Mouse (Mus musculus) hindbrain, embryonic 13.5 days (tissue): ENCODE measurements at regions not wholly inside any gene's neighbourhood (a gene's known extent, or its start where the extent isn't known, plus 50 kb on each side); places are given as distances from the start of the nearest gene placed in this dataset.
A peak's percentile ranks its signal among the peaks of the same experiment; 100 is the strongest.

ENCODE experiments used
- ATAC-seq: fragments of 200-750 bp; cut with Nextera tagmentation; 2 replicates; pipeline ENCODE4 v1.8.0; 2017; ENCODE audit warnings: moderate TSS enrichment; ENCODE audit not compliant: low FRiP score
- H3K27ac ChIP-seq: fragments of 300-500 bp; sonication (generic); 2 replicates; pipeline ENCODE4 v1.5.1; 2015; ENCODE audit warnings: inconsistent platforms, mild to moderate bottlenecking, moderate library complexity
- H3K27me3 ChIP-seq: fragments of 300-500 bp; sonication (generic); 2 replicates; pipeline ENCODE4 v1.6.1; 2015; ENCODE audit warnings: mild to moderate bottlenecking, inconsistent platforms
- H3K36me3 ChIP-seq: fragments of 300-500 bp; sonication (generic); 2 replicates; pipeline ENCODE4 v1.6.1; 2015; ENCODE audit warnings: mild to moderate bottlenecking, inconsistent platforms
- H3K4me1 ChIP-seq: fragments of 300-500 bp; sonication (generic); replicated peaks from 2 replicates; pipeline ENCODE4 v1.6.1; 2015; ENCODE audit warnings: inconsistent platforms
- H3K4me2 ChIP-seq: fragments of 300-500 bp; sonication (generic); 2 replicates; pipeline ENCODE4 v1.6.1; 2015; ENCODE audit warnings: inconsistent platforms, mild to moderate bottlenecking, moderate library complexity
- H3K4me3 ChIP-seq: fragments of 300-500 bp; sonication (generic); 2 replicates; pipeline ENCODE4 v1.5.1; 2015; ENCODE audit warnings: mild to moderate bottlenecking, inconsistent platforms
- H3K9ac ChIP-seq: fragments of 300-500 bp; sonication (generic); 2 replicates; pipeline ENCODE4 v1.6.1; 2015; ENCODE audit warnings: mild to moderate bottlenecking, inconsistent platforms
- H3K9me3 ChIP-seq: fragments of 300-500 bp; sonication (generic); 2 replicates; pipeline ENCODE4 v1.6.1; 2016; ENCODE audit warnings: inconsistent platforms
- WGBS: fragments of 180-500 bp; shearing (Covaris S2); methylation state at CpG from one replicate; pipeline ENCODE4 v1.1.7; 2015; 5-methylcytosine and 5-hydroxymethylcytosine counted together

- whole genome bisulfite sequencing, result 59% methylated on average over 3 of the region's 3 CpGs
- peak; percentile 47; the same call in 1 of the 2 replicates for ATAC-seq
These were observed 92.0 kb upstream of the Zfp644 start for GRCm38 (mm10) chr5:106789136-106789535.

GRCm38 (mm10) chr5:106785065-106785464 is 88.0 kb upstream of the Zfp644 start:
- H3K27ac ChIP-seq, result no peak overlapping the region
- ATAC-seq, result no peak
- peaks cover 6% of the 10 kb centered on the region for H3K4me1 ChIP-seq
- H3K4me3 ChIP-seq, result no peak overlapping the region
- WGBS, result 86% methylated on average over 2 of the region's 2 CpGs
- H3K4me2 ChIP-seq, result no peak overlapping the region
- 0 out of 2 replicates have a peak, but pooled peaks cover 4% of the 10 kb centered on the region for H3K27me3 ChIP-seq
- no peaks in the 10 kb centered on the region for H3K36me3 ChIP-seq
- H3K9ac ChIP-seq, result no peak overlapping the region
- no peaks in the 10 kb centered on the region for H3K9me3 ChIP-seq

More at GRCm38 (mm10) chr5:106789136-106789535, 92.0 kb upstream of the Zfp644 start:
- peaks cover 2% of the 10 kb centered on the region for H3K4me1 ChIP-seq
- H3K36me3 ChIP-seq, result no peaks in the 10 kb centered on the region
- no peak overlapping the region for H3K4me3 ChIP-seq
- no peaks in the 10 kb centered on the region for H3K9me3 ChIP-seq
- no peak overlapping the region for H3K9ac ChIP-seq
- H3K27ac ChIP-seq, result no peak overlapping the region
- H3K27me3 ChIP-seq, result peaks cover 9% of the 10 kb centered on the region; the same call in 1 of the 2 replicates
- no peak overlapping the region for H3K4me2 ChIP-seq

DNA sequence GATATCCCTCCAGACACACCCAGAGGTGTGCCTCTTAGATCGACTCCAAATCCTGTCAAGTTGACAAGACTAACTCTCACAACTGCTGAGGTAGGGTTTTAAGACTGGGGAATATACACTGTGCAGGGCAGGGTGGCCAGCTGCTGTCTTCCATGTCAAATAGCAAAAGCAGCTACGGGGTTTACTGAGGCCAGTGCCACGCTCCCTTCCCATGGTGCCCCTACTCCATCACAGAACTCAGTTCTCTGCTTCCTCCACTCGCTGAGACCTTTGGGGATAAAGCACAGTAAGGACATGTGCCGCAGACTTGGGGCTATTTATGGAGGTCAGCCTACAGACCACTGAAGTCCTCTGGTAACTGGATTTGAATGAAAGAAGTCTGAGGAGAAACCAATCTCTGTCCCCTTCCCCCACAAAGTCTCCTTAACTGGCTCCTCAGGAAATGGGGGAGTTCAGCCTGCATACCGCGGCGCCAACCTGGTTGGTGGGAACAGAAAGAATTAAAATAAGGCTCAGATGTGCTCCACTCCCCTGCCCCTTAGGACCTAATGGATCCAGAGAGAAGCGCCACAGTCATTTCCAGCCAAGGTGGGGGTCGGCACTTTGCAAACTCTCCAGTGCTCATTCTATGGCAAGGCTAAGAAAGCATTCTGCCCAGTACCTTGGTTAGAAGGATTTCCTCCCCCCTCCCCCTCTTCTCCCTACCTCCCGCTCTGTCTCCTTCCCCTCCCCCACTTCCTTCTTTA is 87.0 kb upstream of the Zfp644 start:
- Histone ChIP-seq H3K9me3 (no peaks in the 10 kb centered on the region), H3K4me1 (peaks cover 6% of the 10 kb centered on the region), H3K4me2 (peak overlapping the region; percentile 42), H3K27me3 (0 out of 2 replicates have a peak, but pooled peaks cover 4% of the 10 kb centered on the region), H3K9ac (peak overlapping the region; percentile 58; the same call in 1 of the 2 replicates), H3K4me3 (no peak overlapping the region), H3K36me3 (no peaks in the 10 kb centered on the region), H3K27ac (no peak overlapping the region)
- WGBS, result 23% methylated on average over 11 of the region's 11 CpGs
- no peak for ATAC-seq

- H3K4me1 ChIP-seq, result peaks cover 6% of the 10 kb centered on the region
- no peak overlapping the region for H3K27ac ChIP-seq
- no peak overlapping the region for H3K4me3 ChIP-seq
- H3K9ac ChIP-seq, result no peak overlapping the region
- H3K36me3 ChIP-seq, result no peaks in the 10 kb centered on the region
- H3K4me2 ChIP-seq, result no peak overlapping the region
- H3K9me3 ChIP-seq, result no peaks in the 10 kb centered on the region
- H3K27me3 ChIP-seq, result 0 out of 2 replicates have a peak, but pooled peaks cover 7% of the 10 kb centered on the region
- no peak for ATAC-seq
- WGBS, result 91% methylated on average over 10 of the region's 10 CpGs
These were observed 83.7 kb upstream of the Zfp644 start for GRCm38 (mm10) chr5:106780749-106781148.

GRCm38 (mm10) chr5:106778176-106778781 is 81.2 kb upstream of the Zfp644 start:
- 45% methylated on average over 8 of the region's 8 CpGs for WGBS
- Histone ChIP-seq H3K27me3 (0 out of 2 replicates have a peak, but pooled peaks cover 5% of the 10 kb centered on the region), H3K4me1 (peaks cover 2% of the 10 kb centered on the region), H3K9ac (no peak overlapping the region), H3K36me3 (no peaks in the 10 kb centered on the region), H3K4me3 (no peak overlapping the region), H3K4me2 (no peak overlapping the region), H3K27ac (no peak overlapping the region), H3K9me3 (no peaks in the 10 kb centered on the region)
- ATAC-seq, result no peak

GRCm38 (mm10) chr5:106775010-106775693 is 78.1 kb upstream of the Zfp644 start:
- no peak for ATAC-seq
- H3K27ac ChIP-seq, result no peak overlapping the region
- H3K36me3 ChIP-seq, result no peaks in the 10 kb centered on the region
- H3K9ac ChIP-seq, result no peak overlapping the region
- H3K4me3 ChIP-seq, result no peak overlapping the region
- WGBS, result 53% methylated on average over 5 of the region's 5 CpGs
- H3K27me3 ChIP-seq, result 0 out of 2 replicates have a peak, but pooled peaks cover 3% of the 10 kb centered on the region
- no peaks in the 10 kb centered on the region for H3K9me3 ChIP-seq
- no peak overlapping the region for H3K4me2 ChIP-seq
- peaks cover 6% of the 10 kb centered on the region for H3K4me1 ChIP-seq

- H3K9ac ChIP-seq, result no peak overlapping the region
- no peaks in the 10 kb centered on the region for H3K9me3 ChIP-seq
- 30% methylated on average over 3 of the region's 3 CpGs for WGBS
- H3K4me3 ChIP-seq, result no peak overlapping the region
- H3K36me3 ChIP-seq, result no peaks in the 10 kb centered on the region
- H3K4me2 ChIP-seq, result no peak overlapping the region
- ATAC-seq, result peak; percentile 63; the same call in 1 of the 2 replicates
- H3K27me3 ChIP-seq, result 0 out of 2 replicates have a peak, but pooled peaks cover 3% of the 10 kb centered on the region
- peak overlapping the region; percentile 32; the same call in 1 of the 2 replicates for H3K27ac ChIP-seq
- H3K4me1 ChIP-seq, result peaks cover 6% of the 10 kb centered on the region
These were observed 76.3 kb upstream of the Zfp644 start for GRCm38 (mm10) chr5:106773201-106773934.

DNA sequence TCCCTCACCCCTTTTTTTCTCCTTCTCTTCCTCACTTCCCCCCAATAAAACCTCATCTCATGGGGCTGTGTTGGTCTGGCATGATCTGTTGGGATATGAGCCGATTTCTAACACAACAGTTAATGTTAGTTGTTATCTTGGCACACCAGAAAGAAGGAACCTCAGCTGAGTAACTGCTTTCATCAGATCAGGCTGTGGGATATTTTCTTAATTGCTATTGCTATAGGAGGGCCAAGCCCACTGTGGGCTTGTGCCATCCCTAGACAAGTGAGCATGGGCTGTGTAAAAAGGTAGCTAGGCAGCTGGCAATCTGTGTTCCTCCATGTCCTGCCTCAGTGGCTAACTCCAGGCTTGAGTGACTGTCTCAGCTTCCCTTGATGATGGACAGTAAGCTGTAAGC is 73.9 kb upstream of the Zfp644 start:
- no peaks in the 10 kb centered on the region for H3K9me3 ChIP-seq
- 100% methylated on average over 1 of the region's 1 CpGs for WGBS
- no peak overlapping the region for H3K4me2 ChIP-seq
- ATAC-seq, result no peak
- H3K4me1 ChIP-seq, result peaks cover 6% of the 10 kb centered on the region
- no peaks in the 10 kb centered on the region for H3K27me3 ChIP-seq
- H3K9ac ChIP-seq, result no peak overlapping the region
- H3K36me3 ChIP-seq, result no peaks in the 10 kb centered on the region
- no peak overlapping the region for H3K4me3 ChIP-seq
- H3K27ac ChIP-seq, result no peak overlapping the region

GRCm38 (mm10) chr5:106765335-106765734 is 68.2 kb upstream of the Zfp644 start:
- ATAC-seq, result no peak
- Histone ChIP-seq H3K27ac (no peak overlapping the region), H3K4me2 (no peak overlapping the region), H3K4me1 (peaks cover 3% of the 10 kb centered on the region; the same call in 1 of the 2 replicates), H3K9me3 (no peaks in the 10 kb centered on the region), H3K27me3 (no peaks in the 10 kb centered on the region), H3K36me3 (no peaks in the 10 kb centered on the region), H3K9ac (no peak overlapping the region), H3K4me3 (no peak overlapping the region)
- 91% methylated on average over 3 of the region's 3 CpGs for WGBS

DNA sequence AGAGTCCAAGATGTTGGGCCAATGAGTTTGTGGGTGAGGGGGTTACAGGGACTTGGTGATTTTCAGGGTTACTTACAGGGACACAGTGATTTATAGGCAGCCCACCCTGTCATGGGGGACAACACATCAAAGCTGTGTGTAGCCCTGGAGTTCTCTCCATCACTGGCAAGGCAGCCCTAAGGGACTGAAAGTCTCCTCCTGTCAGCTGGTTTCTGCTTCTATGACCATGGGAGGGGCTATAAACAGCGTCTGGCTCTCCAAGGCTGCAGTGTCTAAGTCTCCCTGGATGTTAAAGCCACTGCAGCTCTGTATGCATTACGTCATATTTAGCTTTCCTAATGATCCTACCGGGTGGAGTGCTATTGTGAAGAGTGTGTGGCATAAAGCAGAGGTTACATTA is 66.2 kb upstream of the Zfp644 start:
- WGBS, result 56% methylated on average over 3 of the region's 3 CpGs
- Histone ChIP-seq H3K36me3 (no peaks in the 10 kb centered on the region), H3K9ac (no peak overlapping the region), H3K9me3 (no peaks in the 10 kb centered on the region), H3K4me3 (no peak overlapping the region), H3K27me3 (peaks cover 9% of the 10 kb centered on the region), H3K27ac (no peak overlapping the region), H3K4me2 (no peak overlapping the region), H3K4me1 (peaks cover 3% of the 10 kb centered on the region; the same call in 1 of the 2 replicates)
- peak; percentile 71 for ATAC-seq

- H3K27me3 ChIP-seq, result peaks cover 27% of the 10 kb centered on the region
- no peak for ATAC-seq
- H3K4me2 ChIP-seq, result peak overlapping the region; percentile 59
- no peak overlapping the region for H3K9ac ChIP-seq
- H3K4me1 ChIP-seq, result peaks cover 15% of the 10 kb centered on the region
- H3K4me3 ChIP-seq, result peak overlapping the region; percentile 26; the same call in 1 of the 2 replicates
- no peak overlapping the region for H3K27ac ChIP-seq
- H3K36me3 ChIP-seq, result no peaks in the 10 kb centered on the region
- WGBS, result 10% methylated on average over 14 of the region's 16 CpGs
- H3K9me3 ChIP-seq, result no peaks in the 10 kb centered on the region
These were observed 60.9 kb upstream of the Zfp644 start for GRCm38 (mm10) chr5:106758036-106758435.
